Mouse (Mus musculus) cerebellum, adult 2 months (tissue): Measurements from ENCODE around the gene Defb22. TPM values are rescaled to one million over a fixed set of nuclear protein-coding genes. Genes with fewer than 3 reads are reported as not detected.

Experiments
- DNase-seq, 2 experiments: peaks; one replicate each; pipeline ENCODE4 v3.0.0; 2021
- H3K27ac ChIP-seq: fragments of 200-500 bp; 2 replicates; pipeline ENCODE4 v1.5.1; 2012; ENCODE audit warnings: low read length, control low read depth, inconsistent platforms; ENCODE audit not compliant: insufficient read depth
- H3K27me3 ChIP-seq: fragments of 200-500 bp; 2 replicates; pipeline ENCODE4 v1.6.1; 2012; ENCODE audit warnings: inconsistent platforms, mild to moderate bottlenecking, low read length, moderate library complexity; ENCODE audit not compliant: control insufficient read depth, insufficient read depth
- H3K4me1 ChIP-seq: fragments of 200-500 bp; 2 replicates; pipeline ENCODE4 v1.6.1; 2011; ENCODE audit warnings: low read length; ENCODE audit not compliant: control insufficient read depth, insufficient read depth
- H3K4me3 ChIP-seq: fragments of 200-500 bp; replicated peaks from 2 replicates; pipeline ENCODE3; 2011; ENCODE audit warnings: mild to moderate bottlenecking, low read depth, low read length, control low read depth; ENCODE audit not compliant: insufficient read depth
- CTCF ChIP-seq: fragments of 200-500 bp; IDR thresholded peaks from 2 replicates; pipeline ENCODE4 v1.5.1; 2011; ENCODE audit warnings: low read depth, mild to moderate bottlenecking, control low read depth, low read length, moderate library complexity, borderline replicate concordance; ENCODE audit not compliant: insufficient read depth
- POLR2A ChIP-seq: fragments of 200-500 bp; IDR thresholded peaks from 2 replicates; pipeline ENCODE4 v1.6.1; 2011; ENCODE audit warnings: low read length, control low read depth, borderline replicate concordance; ENCODE audit not compliant: insufficient read depth
- WGBS: fragments of 180-500 bp; shearing (Covaris S2); methylation state at CpG from one replicate; pipeline ENCODE4 v1.1.7; 2018; 5-methylcytosine and 5-hydroxymethylcytosine counted together
- polyA plus RNA-seq: library from polyadenylated mRNA; depleted of rRNA; stranded (reverse); fragments of >200 nt; gene quantifications from 2 replicates; pipeline ENCODE4 v1.2.3, GENCODE M21; 2012

Defb22 gene
- polyA plus RNA-seq, 1 experiment, result not detected

DNA sequence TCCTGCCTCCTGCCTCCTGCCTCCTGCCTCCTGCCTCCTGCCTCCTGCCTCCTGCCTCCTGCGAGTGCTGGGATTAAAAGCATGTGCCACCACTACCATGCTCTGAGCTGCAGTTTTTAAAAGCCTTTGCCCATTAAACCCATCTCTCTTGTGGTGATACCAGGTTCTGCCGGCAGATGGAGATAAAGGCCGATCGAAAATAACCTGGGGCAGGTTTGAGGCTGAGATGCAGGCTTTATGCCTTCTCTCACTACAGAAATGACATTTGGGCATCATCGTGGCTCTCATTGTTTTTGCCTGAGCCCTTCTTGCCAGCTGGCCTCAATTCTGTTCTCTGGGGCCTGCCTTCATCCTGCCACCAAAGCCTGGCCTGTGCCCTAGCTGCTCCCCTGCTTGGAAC is 39.7 kb downstream of the Defb22 start:
- H3K27me3 ChIP-seq, result no peaks in the 10 kb centered on the region
- no peak for TF ChIP-seq POLR2A
- TF ChIP-seq CTCF, result peak; percentile 60; the same call in 1 of the 2 replicates
- DNase-seq, result peak; percentile 70 to 75
- no peak overlapping the region for H3K4me3 ChIP-seq
- WGBS, result 4% methylated on average over 5 of the region's 5 CpGs
- no peak overlapping the region for H3K27ac ChIP-seq
- H3K4me1 ChIP-seq, result no peaks in the 10 kb centered on the region; the same call in 1 of the 2 replicates

DNA sequence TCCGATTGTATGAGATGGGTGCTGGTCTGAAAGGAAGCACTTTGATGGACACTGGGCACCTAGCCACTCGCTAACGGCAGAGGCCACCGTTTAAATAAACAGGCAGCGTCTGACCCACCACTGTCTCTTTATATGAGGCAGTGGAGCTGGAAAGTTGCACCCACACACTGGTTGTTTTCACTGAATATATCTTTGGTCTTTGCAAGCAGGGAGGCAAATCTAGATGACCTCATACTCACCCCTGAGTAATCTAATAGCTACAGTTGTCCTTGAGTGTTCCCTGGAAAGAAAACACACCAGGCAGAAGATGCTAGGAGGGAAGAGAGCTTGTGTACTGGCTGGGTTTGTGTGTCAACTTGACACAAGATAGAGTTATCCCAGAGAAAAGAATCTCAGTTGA is 42.5 kb downstream of the Defb22 start:
- 51% methylated on average over 5 of the region's 5 CpGs for WGBS

DNA sequence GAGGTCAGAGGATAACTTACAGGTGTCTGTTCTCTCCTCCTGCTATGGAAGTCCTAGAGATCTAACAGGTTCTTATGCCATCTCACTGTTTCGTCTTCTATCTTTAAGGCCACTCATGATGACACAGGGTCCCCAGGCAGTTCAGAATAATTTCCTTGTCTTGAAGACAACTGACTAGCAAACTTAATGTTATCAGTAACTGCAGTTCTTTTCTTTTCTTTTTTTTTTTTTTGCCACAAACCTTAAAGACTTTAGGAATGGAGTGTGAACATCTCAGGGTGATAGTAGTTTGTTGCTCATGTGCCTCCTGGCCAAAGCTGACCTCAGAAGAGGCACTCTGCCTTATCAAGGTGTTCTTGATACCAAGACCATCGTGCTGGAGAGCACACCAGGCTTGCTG is 43.3 kb downstream of the Defb22 start:
- no peak overlapping the region for H3K27ac ChIP-seq
- H3K27me3 ChIP-seq, result no peaks in the 10 kb centered on the region
- no peak for DNase-seq
- no peak overlapping the region for H3K4me3 ChIP-seq
- peaks cover 6% of the 10 kb centered on the region for H3K4me1 ChIP-seq
- 75% methylated on average over 2 of the region's 2 CpGs for WGBS
- no peak for TF ChIP-seq POLR2A
- no peak for TF ChIP-seq CTCF

More for the DNA sequence above, 42.5 kb downstream of the Defb22 start:
- TF ChIP-seq POLR2A (no peak), CTCF (no peak)
- DNase-seq, result no peak
- Histone ChIP-seq H3K4me3 (no peak overlapping the region), H3K27me3 (no peaks in the 10 kb centered on the region), H3K27ac (no peak overlapping the region), H3K4me1 (peaks cover 6% of the 10 kb centered on the region)

DNA sequence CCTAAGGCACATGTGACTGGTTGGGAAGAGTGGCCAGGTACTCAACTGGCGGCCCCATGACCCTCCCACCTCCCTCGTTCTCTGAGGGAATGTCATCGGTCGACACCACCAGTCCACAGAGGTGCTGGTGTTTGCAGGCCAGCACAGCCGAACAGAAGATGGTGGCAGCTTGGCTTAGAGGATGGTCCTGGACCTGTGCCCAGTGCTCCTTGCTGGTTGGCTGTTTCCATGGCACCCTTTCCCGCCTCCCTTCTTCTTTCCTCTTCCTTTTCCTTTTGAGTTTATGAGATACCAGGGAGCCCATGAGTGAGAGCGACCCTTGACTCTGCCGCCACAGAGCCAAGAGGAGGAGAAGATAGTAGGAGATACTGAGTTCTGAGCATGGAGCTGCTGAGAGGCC is 46.7 kb downstream of the Defb22 start:
- 43% methylated on average over 8 of the region's 8 CpGs for WGBS
- peak; percentile 28 to 34 for DNase-seq
- TF ChIP-seq POLR2A (no peak), CTCF (no peak)
- no peak overlapping the region for H3K27ac ChIP-seq
- peaks cover 6% of the 10 kb centered on the region for H3K4me1 ChIP-seq
- H3K4me3 ChIP-seq, result no peak overlapping the region
- no peaks in the 10 kb centered on the region for H3K27me3 ChIP-seq

DNA sequence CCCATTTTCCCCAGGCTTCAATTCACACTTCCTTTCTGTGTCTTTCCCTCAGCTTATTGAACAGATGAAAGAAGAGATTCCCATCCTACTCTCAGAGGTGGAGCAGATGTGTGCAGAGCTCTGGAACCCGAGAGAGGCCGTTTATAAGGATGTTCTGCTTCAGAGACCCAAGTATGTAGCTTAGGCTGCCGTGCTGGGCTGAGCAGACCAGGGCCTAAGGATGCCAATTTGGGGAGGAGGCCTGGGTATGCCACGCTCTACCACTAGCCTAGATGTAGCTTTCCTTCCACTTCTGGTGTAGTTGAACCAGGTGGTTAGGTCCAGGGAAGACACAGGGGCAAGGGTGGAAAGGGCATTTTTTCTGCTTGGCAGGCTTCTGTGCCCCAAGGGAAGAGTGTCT is 47.6 kb downstream of the Defb22 start:
- H3K4me3 ChIP-seq, result no peak overlapping the region
- 60% methylated on average over 4 of the region's 4 CpGs for WGBS
- DNase-seq, result peak in 1 of 2 experiments; percentile 22
- peaks cover 6% of the 10 kb centered on the region for H3K4me1 ChIP-seq
- no peak overlapping the region for H3K27ac ChIP-seq
- TF ChIP-seq CTCF, result no peak
- no peak for TF ChIP-seq POLR2A
- no peaks in the 10 kb centered on the region for H3K27me3 ChIP-seq

DNA sequence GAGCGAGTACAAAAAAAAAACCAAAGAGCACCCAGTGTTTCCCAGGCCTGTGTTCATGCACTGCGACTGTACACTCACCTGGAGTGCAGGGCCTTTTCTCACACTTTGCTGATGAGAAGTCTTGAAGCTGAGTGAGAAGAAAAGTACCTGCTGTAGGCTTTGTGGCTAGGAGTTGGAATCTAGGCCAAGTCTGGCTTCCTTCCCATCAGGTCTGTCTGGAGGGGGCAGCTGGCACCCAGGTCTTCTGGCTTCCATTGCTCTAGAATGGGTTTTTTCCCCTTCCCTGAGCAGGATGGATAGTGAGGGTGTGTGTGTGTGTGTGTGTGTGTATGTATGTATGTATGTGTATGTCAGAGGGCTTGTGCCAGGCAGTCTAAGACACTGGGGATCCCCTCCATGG is 50.1 kb downstream of the Defb22 start:
- no peaks in the 10 kb centered on the region for H3K27me3 ChIP-seq
- TF ChIP-seq CTCF (no peak), POLR2A (no peak)
- DNase-seq, result no peak
- no peak overlapping the region for H3K4me3 ChIP-seq
- no peak overlapping the region for H3K27ac ChIP-seq
- H3K4me1 ChIP-seq, result peaks cover 6% of the 10 kb centered on the region
- WGBS, result 97% methylated on average over 2 of the region's 2 CpGs

DNA sequence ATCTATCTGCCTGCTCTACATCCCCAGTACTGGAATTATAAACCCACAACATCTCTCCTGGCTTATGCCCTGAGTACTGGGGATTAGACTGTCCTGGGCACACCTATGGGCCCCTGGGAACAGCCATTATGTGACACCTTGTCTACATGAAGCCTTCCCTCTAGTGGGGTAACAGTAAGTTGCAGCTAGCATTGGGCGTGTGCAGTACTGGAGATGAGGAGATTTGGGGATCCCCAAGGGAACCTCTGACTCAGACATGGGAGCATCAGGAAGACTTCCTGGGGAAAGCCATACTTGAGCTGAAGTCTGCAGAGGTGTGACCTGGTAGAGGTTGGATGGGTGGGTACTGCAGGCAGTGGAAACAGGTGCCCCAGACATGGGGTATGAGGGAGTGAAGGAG is 51.0 kb downstream of the Defb22 start:
- Histone ChIP-seq H3K27me3 (no peaks in the 10 kb centered on the region), H3K4me1 (peaks cover 6% of the 10 kb centered on the region), H3K27ac (no peak overlapping the region), H3K4me3 (no peak overlapping the region)
- WGBS, result 81% methylated on average over 1 of the region's 1 CpGs
- TF ChIP-seq CTCF, result no peak
- TF ChIP-seq POLR2A, result no peak
- DNase-seq, result no peak

DNA sequence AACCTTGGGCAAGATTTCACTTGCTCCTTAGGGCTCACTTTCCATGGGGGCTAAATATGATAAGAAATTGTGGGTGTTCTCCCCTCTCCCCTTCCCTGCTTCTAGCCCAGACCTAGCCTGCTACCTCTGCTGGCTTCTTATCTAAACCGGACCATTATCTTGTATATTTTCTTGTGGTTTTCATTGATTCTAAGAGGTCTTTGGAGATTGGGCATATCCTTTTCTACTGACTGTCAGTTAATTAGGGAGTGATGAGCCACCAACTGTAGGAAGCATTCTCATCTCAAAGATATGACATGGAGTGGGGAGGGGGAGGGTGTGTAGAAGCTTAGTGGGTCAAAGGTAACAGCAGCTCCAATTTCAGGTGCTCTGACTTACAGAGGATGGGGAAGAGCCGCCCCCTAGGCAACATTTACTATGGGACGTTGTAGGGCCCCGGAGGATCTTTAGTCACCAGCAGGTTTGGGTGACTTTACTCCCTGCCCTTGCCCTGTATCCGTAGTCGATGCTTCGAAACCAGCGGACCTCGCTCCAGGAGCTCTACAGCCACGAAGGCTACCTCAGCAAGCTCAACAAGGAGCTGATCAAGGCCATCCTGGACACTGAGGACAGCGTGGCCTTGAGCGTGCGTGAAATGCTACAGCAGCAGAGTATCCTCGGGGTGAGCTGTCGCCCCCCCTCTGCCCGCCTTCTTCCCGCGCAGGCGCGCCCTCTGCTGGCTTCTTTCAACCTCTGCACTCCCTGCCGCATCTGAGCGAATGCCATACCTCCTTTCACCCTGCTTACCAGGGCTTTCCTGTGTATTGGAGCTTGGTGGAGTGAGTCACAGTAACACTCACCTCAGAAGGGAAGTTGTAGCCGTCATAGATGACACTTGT is 52.7 kb downstream of the Defb22 start:
- Histone ChIP-seq H3K27ac (no peak overlapping the region), H3K27me3 (no peaks in the 10 kb centered on the region), H3K4me3 (peak overlapping the region; percentile 47), H3K4me1 (no peaks in the 10 kb centered on the region)
- DNase-seq, result peak; percentile 81 to 88
- TF ChIP-seq CTCF (peak; percentile 87), POLR2A (peak; percentile 36; the same call in 1 of the 2 replicates)
- 6% methylated on average over 23 of the region's 23 CpGs for WGBS
